Mouse (Mus musculus) thymus, adult 2 months (tissue): ENCODE results near the gene Dusp8. TPM values are rescaled to one million over a fixed set of nuclear protein-coding genes. Genes with fewer than 3 reads are reported as not detected.

Experiments used
- DNase-seq: peaks from one replicate; pipeline ENCODE4 v3.0.0; 2021
- H3K27ac ChIP-seq: fragments of 200-500 bp; 2 replicates; pipeline ENCODE4 v1.5.1; 2012; ENCODE audit warnings: low read length, control low read depth; ENCODE audit not compliant: control insufficient read depth, insufficient read depth
- H3K27me3 ChIP-seq: fragments of 200-500 bp; 2 replicates; pipeline ENCODE4 v1.6.1; 2012; ENCODE audit warnings: mild to moderate bottlenecking, low read length, moderate library complexity, mixed read lengths; ENCODE audit not compliant: control insufficient read depth, insufficient read depth
- H3K36me3 ChIP-seq: fragments of 200-500 bp; 2 replicates; pipeline ENCODE4 v1.6.1; 2012; ENCODE audit warnings: mild to moderate bottlenecking, low read length, moderate library complexity; ENCODE audit not compliant: control insufficient read depth, insufficient read depth
- H3K4me1 ChIP-seq: fragments of 200-500 bp; replicated peaks from 2 replicates; pipeline ENCODE4 v1.6.1; 2012; ENCODE audit warnings: low read length; ENCODE audit not compliant: control insufficient read depth, insufficient read depth
- H3K4me3 ChIP-seq: fragments of 200-500 bp; 2 replicates; pipeline ENCODE4 v1.5.1; 2012; ENCODE audit warnings: mild to moderate bottlenecking, low read length, control low read depth, moderate library complexity; ENCODE audit not compliant: control insufficient read depth, insufficient read depth
- CTCF ChIP-seq: fragments of 200-500 bp; IDR thresholded peaks from 2 replicates; pipeline ENCODE4 v1.5.1; 2012; ENCODE audit warnings: mild to moderate bottlenecking, control low read depth, low read length, moderate library complexity, borderline replicate concordance; ENCODE audit not compliant: control insufficient read depth, poor library complexity, insufficient read depth; ENCODE audit errors: extremely low read depth
- POLR2A ChIP-seq: fragments of 200-500 bp; IDR thresholded peaks from 2 replicates; pipeline ENCODE4 v1.6.1; 2012; ENCODE audit warnings: mild to moderate bottlenecking, low read length, control low read depth, moderate library complexity; ENCODE audit not compliant: control insufficient read depth, poor library complexity, insufficient read depth; ENCODE audit errors: extremely low read depth
- WGBS: fragments of 180-500 bp; shearing (Covaris S2); methylation state at CpG from one replicate; pipeline ENCODE4 v1.1.7; 2018; 5-methylcytosine and 5-hydroxymethylcytosine counted together
- polyA plus RNA-seq: library from polyadenylated mRNA; depleted of rRNA; stranded (reverse); fragments of >200 nt; gene quantifications from 2 replicates; pipeline ENCODE4 v1.2.3, GENCODE M21; 2012

Gene Dusp8
- polyA plus RNA-seq, 1 experiment = 4.0 TPM

GRCm38 (mm10) chr7:142084395-142084794, 11.2 kb downstream of the Dusp8 start:
- WGBS = 52% methylated on average over 5 of the region's 5 CpGs
- Histone ChIP-seq H3K27ac (no peak overlapping the region), H3K4me3 (no peak overlapping the region), H3K27me3 (peaks cover 7% of the 10 kb centered on the region; the same call in 1 of the 2 replicates), H3K36me3 (no peaks in the 10 kb centered on the region), H3K4me1 (no peaks in the 10 kb centered on the region)
- no peak for DNase-seq
- TF ChIP-seq CTCF (no peak), POLR2A (no peak)

GRCm38 (mm10) chr7:142083588-142084317, 11.9 kb downstream of the Dusp8 start:
- Histone ChIP-seq H3K27ac (no peak overlapping the region), H3K4me1 (no peaks in the 10 kb centered on the region), H3K36me3 (no peaks in the 10 kb centered on the region), H3K4me3 (no peak overlapping the region), H3K27me3 (peaks cover 7% of the 10 kb centered on the region; the same call in 1 of the 2 replicates)
- TF ChIP-seq CTCF (no peak), POLR2A (no peak)
- WGBS = 46% methylated on average over 12 of the region's 12 CpGs
- DNase-seq = no peak

DNA sequence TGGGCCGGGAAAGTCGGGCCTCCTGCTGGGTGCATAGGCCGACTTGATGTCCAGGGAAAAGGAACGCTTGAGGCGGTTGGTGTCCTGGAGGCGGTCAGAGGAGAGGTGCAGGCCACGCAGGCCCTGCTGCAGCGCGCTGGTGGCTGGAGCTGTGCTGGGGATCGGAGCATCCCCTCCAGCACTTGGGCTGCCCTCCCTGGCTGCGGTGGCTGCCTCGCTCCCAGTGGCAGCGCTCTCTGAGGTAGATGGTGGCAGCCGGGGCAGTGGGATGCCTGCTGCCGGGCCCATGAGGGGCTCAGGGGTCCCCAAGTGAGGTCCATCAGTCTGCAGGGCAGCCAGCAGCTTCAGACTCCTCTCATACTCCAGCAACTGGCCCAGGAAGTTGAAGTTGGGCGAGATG, 13.0 kb downstream of the Dusp8 start:
- Histone ChIP-seq H3K4me3 (no peak overlapping the region), H3K4me1 (no peaks in the 10 kb centered on the region), H3K27me3 (peaks cover 7% of the 10 kb centered on the region; the same call in 1 of the 2 replicates), H3K27ac (no peak overlapping the region), H3K36me3 (no peaks in the 10 kb centered on the region)
- no peak for DNase-seq
- 59% methylated on average over 16 of the region's 16 CpGs for WGBS
- no peak for TF ChIP-seq CTCF
- TF ChIP-seq POLR2A = no peak

DNA sequence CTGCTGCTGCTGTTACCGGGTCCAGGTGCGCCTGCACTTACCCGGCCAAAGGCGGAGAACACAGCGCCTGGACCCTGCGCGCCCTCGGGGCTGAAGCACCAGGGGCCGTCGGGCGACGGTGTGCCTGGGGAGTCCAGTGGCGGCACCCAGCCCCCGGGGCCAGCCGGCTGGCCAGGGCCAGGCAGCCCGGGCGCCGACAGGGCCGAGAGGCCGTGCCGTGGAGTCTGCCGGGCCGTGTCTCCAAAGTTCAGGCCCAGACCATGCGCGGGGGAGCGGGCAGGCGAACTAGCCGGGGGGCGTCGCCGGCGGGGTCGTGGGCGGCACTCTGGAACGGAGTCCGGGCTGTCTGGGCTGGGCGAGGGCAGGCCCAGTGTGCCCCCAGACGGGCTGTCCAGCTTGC, 13.5 kb downstream of the Dusp8 start:
- H3K27me3 ChIP-seq = peaks cover 7% of the 10 kb centered on the region; the same call in 1 of the 2 replicates
- no peaks in the 10 kb centered on the region for H3K36me3 ChIP-seq
- 22% methylated on average over 38 of the region's 38 CpGs for WGBS
- DNase-seq = no peak
- no peak overlapping the region for H3K27ac ChIP-seq
- H3K4me1 ChIP-seq = no peaks in the 10 kb centered on the region
- TF ChIP-seq CTCF (no peak), POLR2A (no peak)
- H3K4me3 ChIP-seq = no peak overlapping the region

- peaks cover 7% of the 10 kb centered on the region; the same call in 1 of the 2 replicates for H3K27me3 ChIP-seq
- TF ChIP-seq POLR2A (no peak), CTCF (no peak)
- H3K36me3 ChIP-seq = no peaks in the 10 kb centered on the region
- H3K27ac ChIP-seq = no peak overlapping the region
- DNase-seq = no peak
- no peaks in the 10 kb centered on the region for H3K4me1 ChIP-seq
- H3K4me3 ChIP-seq = no peak overlapping the region
- 40% methylated on average over 17 of the region's 17 CpGs for WGBS
Observed at GRCm38 (mm10) chr7:142081736-142082135, 13.9 kb downstream of the Dusp8 start.

DNA sequence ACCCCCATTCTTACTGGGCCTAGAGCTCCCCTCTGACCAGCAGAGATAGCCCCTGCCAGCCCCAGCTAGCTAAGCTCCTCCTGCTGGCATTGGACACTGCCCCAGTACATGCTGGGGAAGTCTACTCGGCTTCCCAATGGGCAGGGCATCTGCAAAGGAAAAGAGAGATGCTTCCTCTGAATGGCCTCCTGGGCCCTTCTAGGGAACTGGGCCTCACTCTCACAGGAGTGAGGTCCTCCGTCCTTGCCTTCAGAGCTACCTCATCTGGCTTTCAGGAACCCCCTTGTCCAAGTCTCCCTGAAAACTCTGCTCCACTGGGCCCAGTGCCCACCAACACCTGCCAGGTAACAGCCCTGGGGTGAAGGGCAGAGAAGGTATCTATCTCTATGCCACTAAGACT, 14.8 kb downstream of the Dusp8 start:
- Histone ChIP-seq H3K4me3 (no peak overlapping the region), H3K36me3 (no peaks in the 10 kb centered on the region), H3K4me1 (no peaks in the 10 kb centered on the region), H3K27me3 (peaks cover 7% of the 10 kb centered on the region; the same call in 1 of the 2 replicates), H3K27ac (no peak overlapping the region; the same call in 1 of the 2 replicates)
- TF ChIP-seq CTCF (no peak), POLR2A (no peak)
- 75% methylated on average over 2 of the region's 2 CpGs for WGBS
- no peak for DNase-seq

DNA sequence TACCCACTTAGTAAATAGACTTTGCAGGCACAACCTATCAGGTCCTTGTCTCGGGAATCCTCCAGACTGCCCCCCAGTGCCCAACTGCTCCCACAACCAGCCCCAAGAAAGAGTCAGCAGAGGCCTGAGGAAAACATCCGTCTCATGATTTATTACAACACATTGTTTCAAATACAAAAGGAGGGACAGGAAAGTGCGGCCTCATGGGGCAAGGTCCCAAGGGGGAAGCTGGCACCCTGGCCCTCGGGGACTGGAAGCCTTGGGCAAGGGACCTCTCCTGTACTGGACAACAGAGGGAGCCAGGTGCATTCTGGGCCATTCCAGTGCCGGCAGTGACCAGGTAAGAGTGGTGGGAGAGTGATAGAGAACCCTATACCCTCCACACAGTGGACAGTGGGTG, 16.3 kb downstream of the Dusp8 start:
- TF ChIP-seq CTCF = no peak
- TF ChIP-seq POLR2A = no peak
- no peaks in the 10 kb centered on the region for H3K36me3 ChIP-seq
- H3K27ac ChIP-seq = no peak overlapping the region
- H3K4me3 ChIP-seq = no peak overlapping the region
- H3K27me3 ChIP-seq = peaks cover 7% of the 10 kb centered on the region; the same call in 1 of the 2 replicates
- no peaks in the 10 kb centered on the region for H3K4me1 ChIP-seq
- 58% methylated on average over 5 of the region's 5 CpGs for WGBS
- no peak for DNase-seq

- Histone ChIP-seq H3K36me3 (no peaks in the 10 kb centered on the region), H3K4me1 (no peaks in the 10 kb centered on the region), H3K4me3 (no peak overlapping the region), H3K27me3 (no peaks in the 10 kb centered on the region; the same call in 1 of the 2 replicates), H3K27ac (no peak overlapping the region)
- WGBS = 31% methylated on average over 3 of the region's 3 CpGs
- DNase-seq = no peak
- TF ChIP-seq POLR2A (no peak), CTCF (no peak)
Observed at GRCm38 (mm10) chr7:142077138-142077537, 18.5 kb downstream of the Dusp8 start.
